Mouse (Mus musculus): ENCODE measurements around the gene Psg17.
"Not testable (repeated sequence)": the region's sequence is repeated elsewhere in the genome, so short reads cannot be mapped to it uniquely, and the experiment has no call there.

Gene Psg17

DNA sequence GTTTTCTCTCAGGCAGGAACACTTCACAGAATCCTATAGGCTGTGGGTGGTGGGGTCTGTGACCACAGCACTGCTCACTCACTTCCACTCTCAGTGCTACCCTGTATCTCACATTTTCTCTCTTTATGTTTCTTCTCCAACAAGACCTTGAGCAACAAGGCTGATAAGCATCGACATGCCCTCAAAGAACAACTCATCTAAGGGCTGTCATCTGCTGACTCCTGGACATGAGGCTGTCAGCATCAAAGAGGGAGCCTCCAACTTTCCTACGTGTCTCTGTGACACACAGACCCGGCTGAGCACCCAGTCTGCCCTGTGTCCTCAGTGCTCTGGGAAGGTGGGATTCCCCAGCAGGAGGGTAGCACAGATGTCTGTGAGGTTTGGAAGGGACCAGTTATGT lies at the start of gene Psg17:
Gene Psg17, minus strand, starts transcription at position 101 of the 400 bp plus-strand sequence.
- no peak for DNase-seq

DNA sequence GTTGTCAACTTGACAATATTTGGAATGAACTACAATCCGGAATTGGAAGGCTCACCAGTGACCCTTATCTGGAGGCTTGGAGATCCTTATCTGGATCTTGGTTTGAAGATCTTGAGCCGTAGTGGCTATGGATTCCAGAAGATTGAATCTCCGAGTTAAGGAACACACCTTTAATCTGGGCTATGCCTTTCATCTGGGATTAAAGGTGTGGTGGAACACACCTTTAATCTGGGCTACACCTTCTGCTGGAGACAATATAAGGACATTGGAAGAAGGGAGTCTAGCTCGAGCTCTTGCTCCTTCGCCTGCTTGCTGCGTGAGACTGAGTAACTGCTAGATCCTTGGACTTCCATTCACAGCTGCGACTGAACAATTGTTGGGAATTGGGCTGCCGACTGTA lies 49.6 kb upstream of the Psg17 start, which contains the start of gene Pglyrp1:
Gene Pglyrp1, plus strand, starts transcription at position 301 of the 400 bp plus-strand sequence.
- not testable (repeated sequence) for DNase-seq

DNA sequence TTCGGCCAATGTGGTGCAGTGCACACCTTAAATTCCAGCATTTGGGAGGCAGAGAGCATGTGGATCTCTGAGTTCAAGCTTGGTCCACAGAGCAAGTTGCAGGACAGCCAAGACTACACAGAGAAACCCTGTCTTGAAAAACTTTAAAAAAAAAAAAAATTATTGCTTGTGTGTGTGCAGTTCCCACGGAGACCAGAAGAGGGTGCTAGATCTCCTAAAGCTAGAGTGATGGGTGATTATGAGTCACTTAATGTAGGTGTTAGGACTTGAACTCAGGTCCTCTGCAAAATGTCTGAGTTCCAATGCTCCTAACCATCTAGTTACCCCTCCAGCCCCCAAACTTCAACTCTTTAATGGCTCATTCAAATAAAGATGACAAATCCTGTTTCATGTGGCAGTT lies 47.1 kb upstream of the Psg17 start:
- no peak for DNase-seq

DNA sequence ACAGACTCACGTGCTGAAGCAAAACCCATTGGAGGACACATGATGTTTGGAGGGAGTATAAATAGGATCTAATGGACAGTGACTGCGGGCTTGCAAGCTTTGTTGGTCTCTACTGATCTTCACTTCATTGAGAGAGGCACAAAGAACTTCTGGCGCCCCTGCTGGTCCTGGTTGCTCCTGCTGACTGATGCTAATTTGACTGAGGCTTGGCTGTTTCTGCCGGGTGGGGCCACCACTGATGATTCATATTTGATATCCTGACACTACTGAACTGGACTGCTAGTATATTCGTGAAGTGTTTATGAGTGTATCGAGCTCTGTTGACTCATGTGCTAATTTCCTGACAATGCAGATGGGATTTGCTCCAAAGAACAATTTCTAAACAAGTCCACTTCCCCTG lies 41.4 kb upstream of the Psg17 start:
- DNase-seq = no peak

DNA sequence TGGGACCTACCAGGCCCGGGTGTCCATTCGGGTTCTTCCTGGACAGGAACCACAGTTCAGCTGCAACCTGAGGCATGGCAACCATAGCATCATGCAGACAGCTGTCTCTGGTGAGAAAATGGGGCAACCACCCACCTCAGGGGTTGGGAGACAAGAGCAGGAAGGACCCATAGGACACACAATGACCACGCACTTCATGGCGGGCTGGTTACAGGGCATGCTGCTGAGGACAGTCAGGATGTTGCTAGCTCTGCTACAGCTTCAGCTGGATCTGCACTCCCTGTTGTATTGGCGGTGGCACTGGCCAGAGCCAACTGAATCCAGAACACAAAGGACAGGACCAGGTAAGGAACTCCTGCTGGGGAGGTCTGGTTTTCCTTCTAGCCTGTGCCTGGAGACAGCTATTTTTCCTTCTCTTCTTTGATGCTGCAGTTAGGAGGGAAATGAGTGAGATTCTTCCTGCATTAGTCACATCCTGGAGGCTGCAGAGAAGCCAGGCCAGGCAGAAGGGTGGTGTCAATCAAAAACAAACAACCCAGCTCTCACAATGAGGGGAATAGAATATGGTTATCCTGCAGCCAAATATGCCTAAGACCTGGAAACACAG lies 37.0 kb upstream of the Psg17 start:
- no peak for DNase-seq

DNA sequence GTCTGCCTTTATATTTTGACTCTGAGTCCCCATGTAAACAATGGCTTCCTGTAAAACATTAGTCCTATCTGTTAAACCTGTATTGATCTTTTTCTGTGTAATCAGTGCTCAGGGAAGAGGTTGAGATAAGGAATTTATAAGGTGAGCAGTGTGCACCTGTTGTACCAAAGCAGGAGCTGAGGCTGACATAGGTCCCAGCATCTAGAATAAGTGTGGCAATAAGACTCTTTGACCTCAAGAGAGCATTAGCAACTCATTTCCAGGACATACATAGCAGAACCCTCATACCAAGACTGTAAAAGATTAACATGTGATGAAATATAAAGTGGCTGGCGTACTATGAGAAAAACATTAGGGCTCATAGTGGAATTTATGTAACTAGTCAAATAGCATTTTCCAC lies 27.0 kb upstream of the Psg17 start:
- no peak for DNase-seq

DNA sequence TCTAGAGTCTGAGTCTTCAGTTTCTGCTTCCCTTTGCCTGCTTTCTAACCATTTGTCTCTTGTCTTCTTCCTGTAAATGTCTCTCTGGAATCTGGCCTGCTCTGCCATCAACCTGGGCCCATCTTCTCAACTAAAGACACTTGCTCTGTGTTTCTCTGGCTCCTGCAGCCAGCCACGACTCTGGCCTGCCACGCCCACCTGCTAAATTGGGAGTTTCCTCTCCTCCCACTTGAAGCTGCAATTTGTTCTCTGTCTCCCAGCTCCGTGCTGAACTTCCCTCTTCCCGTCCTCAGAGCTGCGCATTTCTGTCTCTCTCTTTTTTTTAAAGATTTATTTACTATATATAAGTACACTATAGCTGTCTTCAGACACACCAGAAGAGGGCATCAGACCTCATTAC lies 23.4 kb upstream of the Psg17 start:
- no peak for DNase-seq

DNA sequence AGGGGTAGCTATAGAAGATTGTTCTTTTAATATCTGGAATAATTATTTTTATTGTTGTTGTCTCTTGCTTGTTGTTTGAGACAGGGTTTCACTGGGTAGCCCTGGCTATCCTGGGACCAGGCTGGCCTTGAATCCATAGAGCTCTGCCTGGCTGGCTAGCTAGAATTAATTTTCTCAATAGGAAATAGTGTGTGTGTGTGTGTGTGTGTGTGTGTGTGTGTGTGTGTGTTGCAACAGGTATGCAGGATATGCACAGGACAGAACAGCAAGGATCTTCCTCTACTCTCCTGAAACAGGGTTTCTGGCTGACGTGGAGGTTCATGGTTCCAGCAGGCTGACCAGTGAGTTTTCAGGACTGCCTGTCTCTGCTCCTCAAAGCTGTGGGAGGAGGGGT lies 19.8 kb upstream of the Psg17 start:
- DNase-seq = no peak

DNA sequence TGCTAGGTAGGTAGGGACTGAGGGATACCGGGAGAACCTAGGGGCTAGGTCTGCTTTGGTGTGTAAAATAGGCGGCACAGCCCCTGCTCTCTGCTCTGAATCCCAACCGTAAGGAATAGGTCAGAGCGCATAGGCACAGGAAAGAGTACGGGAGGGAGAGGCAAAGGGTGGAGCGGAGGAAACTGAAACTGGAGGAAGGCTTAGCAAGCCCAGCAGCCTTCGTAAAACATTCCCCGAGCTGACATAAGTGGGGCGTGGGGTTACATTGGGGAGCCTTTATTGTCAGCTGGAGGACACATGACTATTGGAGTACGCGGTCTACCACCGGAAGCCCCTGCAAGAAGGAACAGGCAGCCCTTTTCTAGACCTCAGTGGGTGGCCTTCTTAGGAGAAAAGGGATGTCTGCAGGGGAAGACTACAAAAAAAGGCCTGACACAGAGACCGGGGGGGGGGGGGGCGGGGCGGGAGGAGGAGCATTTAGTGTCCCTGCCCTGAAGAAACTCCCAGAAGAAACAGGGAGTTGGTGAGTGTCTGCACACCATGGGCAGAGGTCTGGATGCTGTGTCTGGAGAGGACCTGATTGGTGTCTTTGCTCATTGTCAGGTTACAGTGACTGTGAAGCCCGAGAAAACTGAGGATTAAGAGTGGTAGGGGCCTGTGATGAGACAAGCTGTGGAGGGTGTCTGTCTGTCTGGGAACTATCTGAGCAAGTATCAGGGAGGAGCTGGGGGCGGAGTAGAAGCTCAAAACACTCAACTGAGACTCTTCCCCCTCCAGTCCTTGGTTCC lies 19.2 kb upstream of the Psg17 start:
- peak; percentile 8 for DNase-seq

DNA sequence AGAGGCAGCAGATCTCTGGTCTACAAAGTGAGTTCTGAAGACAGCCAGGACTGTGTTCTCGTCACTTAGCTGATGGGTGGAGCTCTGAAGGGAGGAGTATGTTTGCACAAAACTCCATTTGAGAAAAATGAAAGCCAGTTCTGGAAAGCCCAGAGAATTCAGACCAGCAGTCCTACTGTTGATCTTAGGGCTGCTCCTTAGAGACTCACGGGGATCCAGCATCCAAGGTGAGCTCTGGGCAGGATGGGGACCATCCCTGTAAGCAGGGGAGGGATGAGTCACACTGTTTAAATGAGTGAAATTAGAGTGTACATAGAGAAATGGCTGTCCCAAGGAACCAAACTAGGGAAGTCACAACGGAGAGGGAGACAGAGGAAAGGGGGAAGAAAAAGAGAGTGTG lies 18.5 kb upstream of the Psg17 start, which contains the start of gene Mill2:
Gene Mill2, plus strand, starts transcription at position 102 of the 400 bp plus-strand sequence.
- DNase-seq = no peak

DNA sequence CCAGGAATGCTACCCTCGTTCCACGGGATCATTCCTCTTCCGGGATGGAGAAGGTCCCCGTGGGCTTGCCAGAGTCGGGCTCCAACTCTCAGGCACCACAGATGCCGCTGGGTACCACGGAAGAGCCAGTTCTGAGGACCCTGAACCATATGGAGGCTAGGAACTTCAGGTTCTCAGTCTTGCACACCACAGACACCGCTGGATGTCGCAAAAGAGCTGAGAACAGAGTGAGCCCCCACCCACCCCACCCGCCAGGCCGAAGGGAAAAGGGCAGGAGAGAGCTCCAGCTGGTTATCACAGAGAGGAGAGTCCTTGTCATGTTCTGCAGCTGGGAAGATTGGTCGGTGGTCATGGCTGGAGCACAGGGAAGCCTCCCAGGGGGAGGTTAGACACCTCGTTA lies 10.9 kb upstream of the Psg17 start:
- DNase-seq = no peak

DNA sequence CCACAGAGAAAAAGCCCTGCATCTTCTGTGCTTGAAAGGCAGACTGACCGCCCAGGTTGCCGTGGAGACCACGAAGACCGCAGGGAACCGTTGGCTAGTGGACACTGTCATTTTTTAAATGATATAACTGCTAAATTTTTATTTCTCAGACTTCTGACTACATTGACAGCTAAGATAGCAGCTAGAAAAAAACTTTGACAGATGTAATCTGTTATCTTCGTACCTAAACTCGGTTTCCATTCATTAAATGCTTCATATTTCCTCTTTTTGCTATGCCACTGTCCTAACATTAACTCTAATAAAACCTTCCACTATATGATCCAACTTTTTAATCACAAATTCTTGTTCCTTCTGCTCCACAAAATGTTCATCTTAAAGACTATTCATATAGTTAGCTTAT lies 8.1 kb upstream of the Psg17 start:
- DNase-seq = no peak

DNA sequence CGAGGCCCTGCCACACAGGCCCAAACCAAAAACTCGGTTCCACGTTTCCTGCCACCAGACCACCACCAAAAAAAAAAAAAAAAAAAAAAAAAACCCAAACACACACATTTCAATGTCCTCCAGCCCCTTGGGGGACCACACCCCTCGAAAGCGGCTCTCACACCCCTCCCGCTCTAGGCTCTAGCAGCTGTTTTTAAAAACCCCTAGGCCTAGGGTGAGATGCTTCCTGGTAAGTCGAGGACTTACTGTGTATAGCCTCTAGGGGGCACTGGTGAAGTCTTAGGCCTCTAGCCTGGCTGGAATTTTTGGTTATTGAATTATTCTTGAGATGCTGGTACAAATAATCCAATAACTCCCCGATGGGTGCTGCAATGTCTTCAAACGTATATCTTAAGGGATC lies 7.2 kb upstream of the Psg17 start:
- no peak for DNase-seq

DNA sequence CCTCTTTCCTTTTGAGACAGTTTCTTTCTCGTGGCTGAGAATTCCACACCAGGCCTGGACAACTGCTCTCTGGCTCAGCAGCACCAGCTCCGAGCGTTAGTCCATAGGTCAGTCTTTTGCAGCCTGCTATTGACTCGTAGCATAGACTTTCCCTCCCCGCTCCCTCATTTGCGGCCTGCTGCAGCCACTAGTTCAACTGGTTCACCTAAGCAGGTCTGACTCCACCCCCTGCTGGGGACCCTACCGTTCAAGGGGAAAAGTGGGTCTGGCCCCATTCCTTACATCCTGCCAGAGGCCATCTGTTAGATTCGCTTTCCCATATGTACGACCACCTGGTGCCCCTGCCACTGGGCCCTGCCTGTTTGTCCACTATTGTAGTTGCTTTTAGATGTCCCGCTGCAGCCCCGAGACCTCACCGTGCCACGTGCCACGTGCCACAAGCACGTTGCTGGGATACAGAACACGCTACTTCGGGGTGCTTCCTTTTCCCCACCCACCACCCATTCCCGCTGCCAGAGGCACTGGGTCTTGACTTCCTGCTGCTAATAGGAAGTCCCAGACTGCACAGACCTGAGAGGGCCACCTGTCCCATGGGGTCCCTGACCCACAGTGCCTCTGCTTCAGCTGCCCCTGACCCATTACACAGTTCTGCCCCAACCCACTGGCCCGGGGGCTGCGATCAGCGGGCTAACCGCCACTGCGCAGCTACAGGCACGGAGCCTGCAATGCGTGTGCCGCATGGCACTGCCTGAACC lies 6.6 kb upstream of the Psg17 start:
- DNase-seq = no peak

DNA sequence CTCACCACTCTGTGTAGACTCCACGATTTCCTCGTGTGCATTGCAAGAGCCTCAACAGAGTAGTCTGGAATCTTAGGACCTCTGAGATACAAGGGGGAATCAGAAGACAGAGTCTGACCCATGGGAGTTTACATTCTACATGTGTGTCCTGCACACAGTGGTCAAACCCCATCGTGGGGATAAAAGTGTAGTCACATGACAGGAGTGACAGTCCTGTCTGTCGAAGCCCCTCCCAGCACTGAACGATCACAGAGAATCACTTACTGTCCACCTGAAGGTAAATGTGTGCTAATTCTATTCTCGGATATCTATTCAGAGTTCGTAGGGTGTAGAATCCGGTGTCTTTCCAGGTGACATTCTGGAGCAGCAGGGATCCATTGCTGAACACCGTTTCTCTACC lies 3.1 kb downstream of the Psg17 start:
- no peak for DNase-seq

DNA sequence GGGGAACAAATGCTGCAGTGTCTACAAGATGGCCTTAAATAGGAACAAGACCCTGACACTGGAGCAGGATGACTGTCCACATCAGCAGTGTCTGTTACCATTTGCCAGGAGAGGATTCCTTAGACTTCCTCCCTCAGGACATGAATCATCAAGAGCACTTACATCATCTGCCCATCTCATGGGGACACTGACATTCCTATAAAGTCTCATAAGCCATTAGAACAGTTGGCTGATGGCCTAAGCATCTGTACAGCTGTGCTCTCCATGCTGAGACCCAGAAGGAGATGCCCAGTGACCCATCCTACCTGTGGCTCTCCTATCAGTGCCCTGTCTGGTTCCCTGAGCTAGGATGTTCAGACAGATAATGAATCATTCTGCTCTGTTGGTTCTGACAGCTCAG lies 17.9 kb downstream of the Psg17 start:
- no peak for DNase-seq

DNA sequence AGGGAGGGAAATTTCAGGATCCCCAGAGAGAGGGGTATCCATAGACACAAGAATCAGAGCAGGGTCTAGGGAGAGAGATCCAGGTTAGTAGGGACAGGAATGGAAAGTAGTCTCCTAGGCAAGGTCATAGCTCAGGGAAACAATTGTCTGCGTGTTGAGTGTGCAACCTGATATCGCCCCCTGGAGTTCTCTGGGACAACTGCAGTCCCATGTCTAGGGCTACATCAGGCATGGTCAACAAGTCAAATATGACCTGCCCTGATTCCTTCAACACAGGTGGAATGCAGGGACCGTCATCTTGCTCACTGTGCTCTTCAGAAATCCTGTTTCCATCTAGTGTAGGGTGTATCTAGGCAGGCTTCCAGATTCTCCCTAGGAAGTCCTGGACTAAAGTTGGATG lies 22.3 kb downstream of the Psg17 start:
- DNase-seq = no peak

DNA sequence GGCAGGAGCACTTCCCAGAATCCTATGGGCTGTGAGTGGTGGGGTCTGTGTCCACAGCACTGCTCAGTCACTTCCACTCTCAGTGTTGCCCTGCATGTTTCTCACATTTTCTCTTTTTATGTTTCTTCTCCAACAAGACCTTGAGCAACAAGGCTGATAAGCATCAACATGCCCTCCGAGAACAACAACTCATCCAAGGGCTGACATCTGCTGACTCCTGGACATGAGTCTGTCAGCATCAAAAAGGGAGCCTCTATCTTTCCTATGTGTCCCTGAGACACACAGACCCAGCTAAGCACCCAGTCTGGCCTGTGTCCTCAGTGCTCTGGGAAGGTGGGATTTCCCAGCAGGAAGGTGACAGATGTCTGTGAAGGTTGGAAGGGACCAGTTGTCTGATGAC lies 23.0 kb downstream of the Psg17 start, which contains the start of gene Psg19:
Gene Psg19, minus strand, starts transcription at position 101 of the 400 bp plus-strand sequence.
- DNase-seq = no peak

DNA sequence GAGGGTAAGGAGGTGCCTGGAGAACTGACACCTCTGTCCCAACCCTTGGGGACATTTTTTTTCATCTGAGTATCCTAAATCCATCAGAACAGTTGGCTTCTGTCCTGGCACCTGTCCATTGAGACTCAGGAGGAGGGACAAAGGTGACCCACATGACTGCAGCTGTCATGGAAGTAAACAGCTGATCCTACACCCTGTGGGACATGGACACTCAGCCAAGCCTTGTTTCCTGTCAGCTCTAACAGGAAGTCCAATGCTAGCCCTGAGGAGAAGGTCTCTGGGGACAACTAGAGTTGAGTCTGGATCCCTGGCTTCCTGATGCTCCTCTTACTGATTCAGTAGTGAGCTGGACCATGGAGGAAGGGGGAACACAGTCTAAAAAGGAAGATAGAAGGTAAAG lies 30.7 kb downstream of the Psg17 start:
- not testable (repeated sequence) for DNase-seq

DNA sequence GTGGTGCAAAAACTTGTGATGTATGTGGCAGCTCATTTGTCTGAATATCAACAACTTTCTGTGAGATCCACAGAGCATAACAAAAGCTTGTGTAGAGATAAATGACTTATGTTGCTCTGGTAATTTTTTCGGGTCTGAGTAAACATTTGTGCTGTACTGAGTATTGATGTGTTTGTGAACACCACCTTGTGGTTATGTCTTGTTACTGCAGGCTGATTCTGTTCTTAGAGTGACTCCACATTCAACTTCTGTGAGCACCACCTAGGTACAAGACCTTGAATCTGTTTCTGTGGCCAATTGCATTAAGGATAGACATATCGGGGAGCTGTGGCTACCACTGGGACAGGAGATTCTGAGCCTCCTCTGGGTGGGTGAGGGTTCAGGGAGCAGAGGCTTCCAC lies 40.1 kb downstream of the Psg17 start:
- DNase-seq = not testable (repeated sequence)

DNA sequence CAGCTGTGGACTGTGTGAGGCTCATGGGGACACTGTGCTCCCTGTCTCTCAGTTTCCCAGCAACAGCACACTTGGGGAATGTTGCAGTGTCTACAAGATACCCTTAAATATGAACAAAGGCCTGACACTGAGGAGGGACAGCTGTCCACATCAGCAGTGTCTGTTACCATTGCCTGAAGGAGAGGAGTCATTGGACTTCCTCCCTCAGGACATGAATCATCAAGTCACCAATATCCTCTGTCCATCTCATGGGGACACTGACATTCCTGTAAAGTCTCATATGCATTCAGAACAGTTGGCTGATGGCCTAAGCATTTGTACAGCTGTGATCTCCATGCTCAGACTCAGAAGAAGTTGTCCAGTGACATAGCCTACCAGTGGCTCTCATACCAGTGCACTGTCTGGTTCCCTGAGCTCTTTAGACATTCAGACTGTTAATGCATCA lies 42.0 kb downstream of the Psg17 start:
- no peak for DNase-seq

Measured in right cerebral cortex, postnatal 25 days (tissue).